Mouse (Mus musculus): ENCODE measurements around the gene Rhbdd1. TPM values are rescaled to one million over a fixed set of nuclear protein-coding genes. Genes with fewer than 3 reads are reported as not detected.

Gene Rhbdd1
- polyA plus RNA-seq, 1 experiment: 7.0 TPM

DNA sequence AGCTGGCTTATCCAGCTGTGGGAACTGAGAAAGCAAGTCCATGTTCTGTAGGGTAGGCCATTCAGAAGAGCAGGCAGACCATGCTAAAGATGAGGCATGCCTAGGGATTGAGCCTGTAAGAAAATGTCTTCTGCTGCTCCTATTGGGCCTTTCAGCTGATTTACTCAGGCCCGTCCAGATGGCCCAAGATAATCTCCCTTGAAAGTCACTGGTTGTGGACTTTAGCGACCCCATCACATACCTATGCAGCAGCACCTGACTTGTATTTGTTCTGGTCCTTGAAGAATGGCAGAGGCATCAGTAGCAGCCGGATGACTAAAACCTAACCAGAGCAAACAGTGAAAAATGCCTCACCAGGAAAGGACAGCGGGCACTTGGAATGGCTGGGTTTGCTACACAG lies 99.4 kb downstream of the Rhbdd1 start:
- DNase-seq (ENCODE audit: extremely low spot score in 1 of 2, low spot score in 1 of 2): no peak

DNA sequence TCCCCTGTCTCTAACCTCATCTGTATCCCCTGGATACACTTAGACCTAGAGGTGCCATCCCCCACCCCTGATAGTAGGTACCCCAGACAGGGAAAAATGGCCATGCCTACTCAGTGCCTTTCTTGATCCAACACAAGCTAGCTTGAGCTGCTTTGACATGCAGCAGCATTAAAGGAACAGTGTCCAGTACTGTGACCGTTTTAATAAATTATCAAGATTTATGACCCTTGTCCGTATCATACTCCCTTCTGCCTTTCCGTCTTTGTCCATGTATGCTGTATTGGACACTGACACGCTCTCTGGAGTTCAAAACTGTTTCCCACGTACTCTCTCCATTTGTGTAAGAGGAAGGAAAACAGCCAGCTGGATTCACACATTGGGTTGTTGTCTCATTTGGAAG lies 111.5 kb downstream of the Rhbdd1 start:
- DNase-seq (ENCODE audit: extremely low spot score in 1 of 2, low spot score in 1 of 2): no peak

DNA sequence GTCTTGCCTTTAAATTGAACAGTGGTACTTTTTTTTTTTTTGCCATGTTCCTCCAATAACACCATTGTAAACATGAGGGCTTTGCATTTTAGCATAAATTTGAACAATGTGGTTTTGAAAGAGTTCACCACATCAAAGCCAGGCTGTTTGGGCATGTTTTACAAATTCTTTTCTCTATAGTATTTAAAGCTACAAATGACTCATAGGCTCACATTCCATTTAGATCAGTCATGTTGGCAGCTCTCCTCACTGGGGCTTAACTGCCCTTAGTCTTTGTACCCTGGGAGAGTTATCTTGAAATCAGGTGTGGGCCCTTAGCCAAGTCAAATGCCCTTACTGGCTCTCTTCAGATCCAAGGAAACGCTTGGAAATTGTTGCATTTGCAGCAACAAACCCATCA lies 112.8 kb downstream of the Rhbdd1 start:
- peak in 1 of 2 experiments; percentile 3 for DNase-seq (ENCODE audit: extremely low spot score in 1 of 2, low spot score in 1 of 2)

DNA sequence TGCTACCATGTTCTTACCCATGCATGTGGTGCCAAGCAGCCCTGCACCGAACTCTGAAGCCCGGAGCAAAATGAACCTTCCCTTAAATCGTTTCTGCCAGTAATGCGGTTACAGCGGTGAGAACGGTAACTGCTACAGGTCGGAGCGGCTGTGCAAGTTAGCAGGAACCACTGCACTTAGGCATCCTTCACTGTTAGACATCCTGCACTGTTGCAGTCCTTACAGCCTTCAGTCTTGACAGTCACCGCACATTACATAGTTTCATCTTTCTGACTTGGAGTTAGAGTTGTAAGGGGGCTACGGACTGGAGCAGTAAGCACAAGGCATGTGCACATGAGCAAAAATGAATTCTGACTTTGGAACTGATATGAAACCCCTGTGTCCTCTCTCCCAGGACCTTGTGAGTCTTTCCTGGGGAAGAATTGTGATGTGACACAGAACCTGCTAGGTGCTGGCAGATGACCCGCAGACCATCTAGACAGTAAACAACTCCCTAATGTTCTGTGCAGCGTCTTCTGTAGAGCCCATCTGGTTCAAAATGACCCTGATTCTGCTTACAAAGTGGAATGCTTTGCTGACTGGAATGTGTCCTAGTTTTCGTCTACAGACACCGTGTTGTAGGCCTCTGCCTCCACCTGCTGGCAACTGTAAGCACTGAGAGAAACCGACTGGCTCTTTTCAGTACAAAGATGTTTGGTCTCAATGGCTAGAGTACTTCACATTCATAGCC lies 116.8 kb downstream of the Rhbdd1 start:
- peak; percentile 60 to 88 for DNase-seq (ENCODE audit: extremely low spot score in 1 of 2, low spot score in 1 of 2)

DNA sequence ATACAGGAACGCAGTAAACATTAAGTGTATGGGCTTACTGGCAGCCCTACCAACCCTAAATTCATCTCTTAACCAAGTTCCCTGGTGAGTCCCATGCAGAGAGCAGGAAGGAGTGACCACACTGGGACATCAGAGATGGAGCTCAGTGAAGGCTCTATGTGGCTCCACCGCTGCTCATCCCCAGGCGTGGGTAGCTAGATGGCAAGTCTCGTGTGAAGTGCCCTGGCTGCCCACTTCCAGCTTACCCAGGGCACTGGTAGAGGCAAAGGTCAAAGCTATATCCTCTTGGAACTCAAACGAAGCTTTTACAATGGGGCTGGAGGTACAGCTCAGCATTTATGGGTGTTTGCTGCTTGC lies 117.4 kb downstream of the Rhbdd1 start:
- DNase-seq (ENCODE audit: extremely low spot score in 1 of 2, low spot score in 1 of 2): no peak

DNA sequence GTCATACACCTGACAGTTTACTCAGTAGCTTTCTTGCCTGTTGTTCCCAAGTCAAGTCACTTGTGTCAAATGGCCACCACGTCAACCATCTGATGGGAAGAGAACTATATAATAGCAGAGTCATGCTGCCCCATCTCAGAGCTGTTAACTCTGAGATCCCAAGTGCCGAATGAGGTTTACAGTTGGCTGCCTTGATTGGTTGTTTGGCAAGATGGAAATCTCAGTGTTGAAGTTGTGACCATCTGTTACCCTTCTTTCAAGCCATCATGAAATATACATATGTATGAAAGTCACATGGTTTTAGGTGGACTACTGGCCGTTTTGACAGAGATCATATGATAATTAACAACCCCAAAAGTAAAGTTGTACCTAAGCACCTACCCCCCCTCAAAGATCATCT lies 121.0 kb downstream of the Rhbdd1 start:
- DNase-seq (ENCODE audit: extremely low spot score in 1 of 2, low spot score in 1 of 2): no peak

DNA sequence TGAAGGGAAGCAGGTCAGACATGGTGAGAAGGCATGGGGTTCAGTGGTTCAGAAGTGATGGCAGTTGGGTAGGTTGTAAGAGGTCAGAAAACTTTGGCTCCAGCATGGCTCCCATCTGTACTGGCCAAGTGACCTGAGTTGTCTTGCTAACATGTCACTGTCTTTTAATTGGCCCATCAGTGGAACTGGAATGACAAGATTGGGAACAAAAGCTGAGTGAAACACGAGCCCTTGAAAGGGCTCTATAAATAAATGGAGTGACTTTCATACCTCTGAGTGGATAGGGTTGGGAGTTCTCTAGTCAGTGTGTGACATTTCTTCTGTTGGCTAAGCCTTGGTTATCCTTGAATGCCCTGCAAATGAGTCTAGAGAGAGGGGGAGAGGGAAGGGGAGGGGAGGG lies 123.9 kb downstream of the Rhbdd1 start:
- DNase-seq (ENCODE audit: extremely low spot score in 1 of 2, low spot score in 1 of 2): no peak

DNA sequence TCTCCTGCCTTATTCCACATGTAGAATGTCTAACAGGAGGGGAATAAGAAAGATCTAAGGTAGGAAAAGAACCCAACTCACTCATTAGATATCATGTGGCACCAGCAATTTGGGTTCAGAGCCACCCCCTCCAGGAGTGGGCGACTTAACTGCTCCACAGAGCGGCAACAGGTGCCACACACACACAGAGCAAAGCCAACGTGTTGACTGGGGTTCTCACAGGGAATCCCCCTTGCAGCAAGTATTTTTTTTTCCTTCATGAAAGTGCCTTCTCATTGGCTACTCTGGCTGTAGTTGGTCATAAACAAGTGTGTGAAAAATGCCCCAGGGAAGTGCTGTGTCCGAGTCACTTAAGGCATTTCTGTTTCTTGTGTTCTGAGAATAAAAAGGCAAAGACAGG lies 127.3 kb downstream of the Rhbdd1 start:
- no peak for DNase-seq (ENCODE audit: extremely low spot score in 1 of 2, low spot score in 1 of 2)

DNA sequence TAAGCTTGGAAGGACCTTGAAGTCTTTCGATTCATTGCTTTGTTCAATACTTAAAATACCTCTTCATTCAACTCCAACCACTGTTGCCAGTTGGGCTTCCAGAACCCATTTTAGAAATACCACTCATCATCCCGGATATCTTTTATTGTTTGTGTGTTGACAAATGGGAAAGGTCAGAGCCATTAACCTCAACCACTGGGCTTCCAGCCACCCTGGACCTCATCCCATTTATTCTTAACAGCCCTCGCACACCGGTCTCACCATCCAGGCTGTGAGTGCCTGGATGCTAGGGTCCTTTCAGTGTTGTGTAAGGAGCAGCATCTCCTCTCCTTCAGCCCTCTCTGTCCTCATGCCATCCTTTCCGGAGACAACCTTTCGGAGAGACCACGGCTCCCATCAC lies 129.8 kb downstream of the Rhbdd1 start:
- no peak for DNase-seq (ENCODE audit: extremely low spot score in 1 of 2, low spot score in 1 of 2)

DNA sequence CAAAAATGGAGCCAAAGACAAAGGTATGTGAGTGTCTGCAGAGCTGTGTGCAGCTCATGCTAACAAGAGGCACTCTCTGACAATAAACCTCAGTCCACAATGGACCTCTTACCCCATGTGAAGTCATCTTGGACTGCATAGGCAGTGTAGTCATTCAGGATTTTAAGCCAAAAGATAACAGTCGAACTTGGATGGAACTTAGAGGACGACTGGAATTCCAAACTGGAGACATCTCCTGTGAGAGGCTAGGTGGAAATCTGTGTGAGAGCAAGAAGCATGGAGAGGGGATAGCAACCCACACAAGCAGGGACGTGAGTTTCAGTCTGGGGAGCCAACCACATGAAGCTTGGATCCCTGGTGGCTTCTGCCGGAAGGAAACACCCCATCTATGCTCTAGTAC lies 133.6 kb downstream of the Rhbdd1 start:
- no peak for DNase-seq (ENCODE audit: extremely low spot score in 1 of 2, low spot score in 1 of 2)

DNA sequence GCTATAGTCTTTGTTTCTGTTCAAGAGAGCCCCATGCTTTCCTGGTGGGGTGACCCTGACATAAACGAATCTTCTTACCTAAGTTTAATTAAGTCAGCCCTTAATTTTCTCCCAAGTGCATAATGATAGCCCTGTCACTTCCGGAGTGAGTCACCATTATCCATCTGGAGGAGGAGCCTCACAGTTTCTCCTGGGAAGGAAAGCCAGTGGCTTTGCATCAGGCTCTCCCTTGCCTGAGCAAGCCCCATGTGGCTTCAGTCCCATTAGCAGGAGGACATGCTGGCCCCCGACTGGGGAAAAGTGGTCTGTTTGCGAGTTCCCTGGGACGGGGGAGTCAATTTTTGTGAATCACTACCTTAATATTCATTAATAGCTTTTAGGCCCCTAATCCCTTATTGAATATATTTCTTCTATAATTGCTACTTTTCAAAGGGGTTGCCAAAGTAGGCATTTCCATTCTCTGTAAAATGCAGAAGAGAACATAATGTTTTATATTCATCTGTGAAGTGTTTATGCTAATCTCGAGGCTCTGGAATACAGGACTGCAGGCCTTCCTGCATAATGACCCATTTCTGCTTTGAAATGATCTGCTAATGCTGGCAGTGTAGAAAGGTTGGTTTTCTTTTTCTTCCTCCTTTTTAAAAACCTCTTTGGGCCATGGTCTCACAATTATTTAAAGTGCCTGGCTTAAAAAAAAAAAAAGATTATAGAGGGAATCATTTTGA lies 135.8 kb downstream of the Rhbdd1 start:
- DNase-seq (ENCODE audit: extremely low spot score in 1 of 2, low spot score in 1 of 2): no peak

DNA sequence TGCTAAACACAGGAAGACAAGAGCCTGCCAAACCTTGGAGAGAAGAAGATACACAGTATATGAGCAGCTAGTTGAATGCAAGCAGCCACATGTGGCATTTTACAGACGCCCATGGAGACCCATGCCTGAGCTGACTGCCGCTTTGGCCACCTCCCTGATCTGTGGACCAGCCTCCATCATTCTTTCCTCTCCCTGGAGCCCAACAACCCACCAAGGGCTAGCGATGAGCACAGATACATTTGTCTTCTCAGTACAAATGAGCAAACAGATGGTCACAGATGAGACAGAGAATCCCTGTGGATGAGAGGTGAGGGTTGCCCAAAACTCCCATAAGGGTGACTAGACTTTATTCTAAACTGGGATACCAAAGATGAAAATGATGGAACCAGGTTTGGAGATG lies 137.8 kb downstream of the Rhbdd1 start:
- no peak for DNase-seq (ENCODE audit: extremely low spot score in 1 of 2, low spot score in 1 of 2)

DNA sequence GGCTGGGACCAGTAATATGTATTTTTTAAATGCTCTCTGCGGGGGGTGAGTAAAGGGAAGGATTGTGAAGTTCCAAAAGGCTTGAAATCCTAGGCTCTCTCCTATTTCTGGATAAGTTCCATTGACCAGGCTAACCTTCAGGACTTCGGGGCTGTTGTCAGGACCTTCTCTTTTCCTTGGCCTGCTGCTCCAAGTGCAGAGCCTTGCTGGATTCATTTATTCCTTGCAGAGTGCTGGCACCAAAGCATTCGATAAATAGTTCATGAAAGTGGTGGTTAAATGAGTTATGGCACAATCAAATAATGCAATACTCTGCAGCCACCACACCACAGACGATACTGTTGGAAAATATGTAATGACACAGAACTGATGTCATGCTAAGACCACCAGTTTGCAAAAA lies 143.1 kb downstream of the Rhbdd1 start:
- no peak for DNase-seq (ENCODE audit: extremely low spot score in 1 of 2, low spot score in 1 of 2)

DNA sequence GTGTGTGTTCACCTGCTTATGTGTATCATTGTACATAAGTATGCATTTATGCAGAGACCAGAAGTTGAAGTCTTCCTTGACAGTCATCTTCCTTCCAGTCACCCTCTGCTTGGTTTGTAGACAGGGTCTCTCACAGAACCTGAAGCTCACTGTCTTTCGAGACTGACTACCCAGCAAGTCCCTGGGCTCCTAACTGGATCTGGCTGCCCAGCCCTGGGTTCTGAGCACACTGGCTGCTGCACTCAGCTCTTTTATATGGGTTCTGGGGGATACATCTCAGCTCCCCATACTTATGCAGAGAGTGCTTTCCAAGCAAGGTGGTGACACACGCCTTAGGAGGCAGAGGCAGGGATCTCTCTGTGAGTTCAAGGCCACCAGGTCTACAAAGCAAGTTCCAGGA lies 143.7 kb downstream of the Rhbdd1 start:
- DNase-seq (ENCODE audit: extremely low spot score in 1 of 2, low spot score in 1 of 2): no peak

DNA sequence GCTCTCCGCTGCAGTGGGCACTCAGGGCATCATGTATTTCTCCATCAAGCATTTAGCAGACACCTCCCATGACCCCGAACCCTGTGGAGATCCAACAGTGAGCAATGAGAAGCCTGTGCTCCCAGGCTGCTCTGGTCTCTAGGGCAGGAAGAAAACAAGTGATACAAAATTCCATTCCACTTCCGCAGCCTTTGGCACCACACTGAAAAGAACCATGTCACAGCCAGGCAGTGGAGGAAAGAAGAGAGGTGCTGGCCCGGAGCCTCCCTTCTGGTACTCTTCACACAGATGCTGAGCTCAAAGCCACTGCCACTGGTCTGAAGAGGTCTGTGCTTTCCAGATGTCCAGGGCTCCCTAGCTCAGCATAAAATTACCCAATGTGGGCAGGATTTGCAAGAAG lies 144.8 kb downstream of the Rhbdd1 start:
- no peak for DNase-seq (ENCODE audit: extremely low spot score in 1 of 2, low spot score in 1 of 2)

DNA sequence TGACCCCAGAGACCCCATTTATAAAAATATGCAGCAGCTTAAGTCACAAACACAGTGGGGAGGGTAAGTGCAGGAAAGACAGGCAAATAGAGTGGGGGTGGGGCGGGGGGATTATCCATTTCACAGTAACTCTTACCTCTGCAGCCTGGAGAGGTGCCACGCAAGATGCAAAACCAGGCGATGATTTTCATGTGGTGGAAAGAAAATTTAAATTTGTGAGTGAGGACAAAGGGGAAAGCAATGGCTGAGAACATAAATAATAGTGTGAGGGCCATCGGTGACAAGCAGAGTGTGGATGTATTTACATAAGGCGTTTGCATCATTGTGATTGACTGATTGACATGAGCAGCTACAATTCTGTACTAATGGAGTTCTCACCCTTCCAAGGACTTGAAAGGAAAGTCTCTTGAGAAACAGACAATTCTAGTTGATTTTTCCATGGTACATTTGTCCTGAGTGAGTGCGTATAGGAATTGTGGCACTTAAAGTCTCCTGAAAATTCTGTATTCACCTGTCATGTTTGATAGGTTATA lies 149.1 kb downstream of the Rhbdd1 start:
- DNase-seq (ENCODE audit: extremely low spot score in 1 of 2, low spot score in 1 of 2): no peak

DNA sequence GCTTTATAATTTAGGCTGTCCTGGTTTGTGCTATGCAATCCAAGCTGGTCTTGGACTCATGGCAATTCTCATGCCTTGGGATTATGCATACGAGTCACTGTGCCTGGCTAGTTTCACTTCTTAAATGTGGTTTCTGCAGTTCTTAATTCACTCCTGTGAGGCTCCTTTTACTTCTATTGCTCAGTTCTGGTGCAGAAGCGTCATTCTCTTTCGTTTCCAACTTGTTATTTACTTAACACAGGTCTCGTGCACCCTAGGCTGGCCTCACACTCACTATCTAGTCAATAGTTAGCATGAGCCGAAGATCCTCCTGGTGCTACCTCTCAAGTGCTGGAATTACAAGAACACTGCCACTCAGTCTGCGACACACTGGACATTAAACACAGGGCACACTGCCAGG lies 152.6 kb downstream of the Rhbdd1 start:
- DNase-seq (ENCODE audit: extremely low spot score in 1 of 2, low spot score in 1 of 2): no peak

DNA sequence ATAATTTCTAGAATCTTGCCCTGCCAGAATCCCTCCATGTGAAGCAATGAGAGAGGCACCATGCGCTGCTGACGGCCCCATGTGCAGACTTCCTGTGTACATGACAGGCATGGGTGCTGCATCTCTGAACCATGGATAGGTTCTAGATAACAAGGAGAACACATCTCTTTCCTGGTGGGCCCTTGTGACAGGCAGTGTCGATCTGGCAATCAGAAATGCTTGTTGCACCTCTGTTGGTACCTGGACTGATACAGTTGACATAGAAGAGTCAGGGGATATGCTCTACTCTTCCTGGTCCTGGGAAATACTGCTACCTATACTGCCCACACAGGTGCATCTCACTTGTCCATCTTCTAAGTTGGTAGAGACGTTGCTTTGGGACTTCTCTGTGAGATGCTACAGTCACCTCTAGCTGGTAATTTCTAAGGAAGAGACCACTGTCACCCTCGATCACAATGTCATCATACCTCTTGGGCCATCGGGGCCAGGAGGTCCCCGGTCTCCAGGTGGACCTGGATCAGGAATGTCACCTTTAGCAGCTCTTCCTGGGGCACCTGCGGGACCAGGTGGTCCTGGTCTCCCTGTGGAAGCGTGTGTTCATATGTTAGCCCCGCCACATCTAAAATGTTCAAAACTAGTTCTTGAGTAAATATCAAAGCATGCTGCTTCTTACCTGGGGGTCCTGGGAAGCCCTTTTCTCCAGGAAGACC lies 154.4 kb downstream of the Rhbdd1 start:
- no peak for DNase-seq (ENCODE audit: extremely low spot score in 1 of 2, low spot score in 1 of 2)

DNA sequence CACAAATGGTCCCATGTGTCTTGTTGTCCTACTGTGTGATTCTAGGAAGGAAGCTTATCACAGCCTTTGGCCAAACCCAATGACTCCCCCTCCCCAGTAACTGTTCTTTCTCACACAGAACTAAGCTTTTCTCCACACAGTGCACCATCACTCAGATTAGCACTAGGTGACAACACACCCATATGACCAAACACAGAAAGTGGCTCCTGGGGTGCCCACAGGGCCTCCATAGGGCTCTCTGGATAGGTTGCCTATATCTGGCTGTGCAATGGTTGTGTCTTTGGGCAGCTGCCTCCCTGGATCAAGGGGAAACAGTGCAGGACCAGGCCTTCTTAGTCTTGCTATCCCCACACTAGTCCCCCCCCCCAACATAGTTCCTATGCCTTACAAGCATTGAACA lies 157.2 kb downstream of the Rhbdd1 start:
- no peak for DNase-seq (ENCODE audit: extremely low spot score in 1 of 2, low spot score in 1 of 2)

DNA sequence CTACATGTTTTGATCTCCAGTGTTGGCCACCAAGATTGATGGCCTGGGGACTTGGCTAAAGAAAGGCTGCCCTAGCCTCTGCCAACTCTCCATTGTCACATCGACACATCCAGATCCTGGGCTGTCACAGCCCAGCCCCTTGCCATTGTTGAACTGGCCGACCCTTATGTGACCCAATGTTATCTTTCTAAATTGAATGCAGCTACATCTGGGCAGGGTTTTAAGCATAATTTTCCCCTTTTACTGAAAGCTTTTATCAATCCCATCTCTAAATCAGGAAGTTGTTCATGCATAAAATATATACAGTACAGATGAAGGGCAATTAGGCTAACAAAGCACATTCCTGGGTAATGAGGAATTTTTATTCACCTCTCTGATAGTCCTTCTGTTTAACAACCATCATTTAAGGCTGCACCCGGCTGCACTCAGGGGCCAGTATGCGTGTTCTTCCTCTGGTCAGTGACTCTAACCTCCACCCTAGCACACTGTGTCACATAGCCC lies 158.3 kb downstream of the Rhbdd1 start:
- no peak for DNase-seq (ENCODE audit: extremely low spot score in 1 of 2, low spot score in 1 of 2)

DNA sequence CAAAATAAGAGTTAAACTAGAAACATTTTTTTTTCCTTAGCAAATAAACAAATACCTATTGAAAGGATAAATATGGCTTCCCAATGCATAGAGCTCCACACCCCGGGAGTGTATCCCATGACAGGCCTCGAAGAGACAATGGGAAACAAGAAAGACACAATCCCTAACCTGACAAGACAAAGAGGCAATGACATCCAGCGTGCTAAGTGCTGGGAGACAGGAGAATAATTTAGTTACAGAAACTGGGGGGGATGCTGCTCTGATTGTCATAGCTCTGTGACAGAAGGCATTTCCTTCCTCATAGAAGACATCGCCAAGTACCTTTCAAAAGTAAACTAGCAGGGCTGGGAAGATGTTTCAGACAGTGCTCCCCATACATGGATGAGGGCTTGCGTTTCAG lies 159.0 kb downstream of the Rhbdd1 start:
- DNase-seq (ENCODE audit: extremely low spot score in 1 of 2, low spot score in 1 of 2): no peak

Data from frontal cortex, adult 2 months (tissue).